Mouse (Mus musculus): Measurements from ENCODE around the gene Arid1b.

Arid1b gene

DNA sequence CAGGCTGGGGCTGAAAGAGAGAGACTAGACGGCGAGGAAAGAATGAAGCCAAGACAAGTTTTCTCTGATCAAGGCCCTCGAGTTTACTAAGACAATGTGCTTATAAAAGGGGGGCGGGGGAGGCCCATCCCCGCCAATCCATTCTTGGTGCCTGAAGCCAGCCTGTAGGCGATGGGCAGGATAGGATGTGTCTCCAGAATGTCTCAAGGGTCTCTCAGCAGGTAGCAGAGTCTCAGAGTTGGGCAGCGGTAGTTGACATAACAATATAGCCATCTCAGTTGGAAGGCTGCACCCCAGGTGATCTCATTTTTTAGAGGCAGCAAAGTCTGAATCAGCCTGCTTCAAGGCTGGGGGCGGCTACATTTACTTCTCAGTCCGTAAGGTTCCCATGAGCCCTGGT, 328.5 kb downstream of the Arid1b start:
- no peak for DNase-seq (ENCODE audit: low spot score)

DNA sequence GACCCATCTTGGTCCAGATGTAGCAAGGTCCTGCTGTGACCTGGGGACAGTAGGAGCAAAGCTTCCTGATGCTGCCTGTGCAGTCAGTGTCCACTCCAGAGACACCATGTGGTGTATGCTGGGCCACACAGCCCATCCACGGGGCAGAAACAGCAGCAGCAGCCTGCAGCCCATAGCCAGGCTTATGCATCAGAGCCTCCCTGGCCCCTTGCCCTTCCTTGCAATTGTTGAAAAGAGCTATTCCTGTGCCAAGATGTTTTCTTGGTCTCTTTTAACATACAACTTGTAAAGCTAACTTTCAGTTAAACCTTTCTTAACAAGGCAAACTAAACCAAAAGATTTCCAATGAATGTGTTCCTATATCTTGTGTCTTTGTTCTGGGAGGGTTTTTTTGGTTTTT, 329.6 kb downstream of the Arid1b start:
- DNase-seq (ENCODE audit: low spot score): no peak

DNA sequence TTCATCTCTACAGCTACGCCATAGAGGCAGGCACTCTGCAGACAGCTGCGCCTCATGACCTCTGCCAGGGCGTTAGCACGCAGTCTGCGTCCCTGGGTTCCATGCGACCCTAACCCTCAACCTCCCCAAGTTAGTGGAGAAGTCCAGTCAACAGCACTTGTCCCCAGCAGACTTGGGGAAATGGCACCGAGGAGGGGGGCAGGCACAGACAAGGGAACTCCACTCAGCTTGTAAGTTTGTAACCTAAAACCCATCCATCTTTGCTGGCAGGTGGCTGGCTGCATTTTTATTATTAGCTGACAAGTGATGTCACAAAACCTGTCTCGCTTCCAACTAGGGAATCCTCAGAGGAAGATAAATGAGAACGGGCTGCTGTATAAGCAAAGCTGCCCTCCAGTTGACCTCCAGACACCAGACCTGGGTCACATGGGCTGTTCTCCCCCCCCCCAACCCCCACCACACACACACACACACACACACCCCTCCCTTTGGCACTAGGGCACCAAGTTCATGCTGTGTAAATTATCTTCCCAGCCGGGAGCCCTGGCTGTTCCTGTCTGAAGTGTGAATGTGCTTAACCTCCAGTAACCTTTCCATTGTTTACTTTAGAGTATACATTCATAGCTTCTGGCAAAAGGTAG, 330.2 kb downstream of the Arid1b start:
- no peak for DNase-seq (ENCODE audit: low spot score)

DNA sequence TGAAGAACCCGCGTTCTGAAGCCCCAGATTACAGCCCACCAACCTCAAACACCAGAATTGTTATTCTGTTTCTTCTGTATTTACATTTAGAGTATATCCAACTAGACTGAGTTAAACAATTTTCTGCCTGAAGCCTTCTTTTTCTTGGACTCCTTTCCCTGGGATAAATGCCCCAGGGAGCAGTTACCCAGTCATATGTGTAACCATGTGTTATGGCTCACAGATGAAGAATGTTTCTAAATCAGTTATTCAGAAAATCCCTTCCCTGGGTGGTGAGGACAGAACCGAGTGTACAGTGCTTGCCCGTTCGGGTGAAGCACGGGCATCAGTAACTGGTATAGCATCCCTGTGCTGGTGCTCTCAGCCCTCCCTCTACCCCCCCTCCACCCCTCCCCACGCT, 332.6 kb downstream of the Arid1b start:
- DNase-seq (ENCODE audit: low spot score): no peak

DNA sequence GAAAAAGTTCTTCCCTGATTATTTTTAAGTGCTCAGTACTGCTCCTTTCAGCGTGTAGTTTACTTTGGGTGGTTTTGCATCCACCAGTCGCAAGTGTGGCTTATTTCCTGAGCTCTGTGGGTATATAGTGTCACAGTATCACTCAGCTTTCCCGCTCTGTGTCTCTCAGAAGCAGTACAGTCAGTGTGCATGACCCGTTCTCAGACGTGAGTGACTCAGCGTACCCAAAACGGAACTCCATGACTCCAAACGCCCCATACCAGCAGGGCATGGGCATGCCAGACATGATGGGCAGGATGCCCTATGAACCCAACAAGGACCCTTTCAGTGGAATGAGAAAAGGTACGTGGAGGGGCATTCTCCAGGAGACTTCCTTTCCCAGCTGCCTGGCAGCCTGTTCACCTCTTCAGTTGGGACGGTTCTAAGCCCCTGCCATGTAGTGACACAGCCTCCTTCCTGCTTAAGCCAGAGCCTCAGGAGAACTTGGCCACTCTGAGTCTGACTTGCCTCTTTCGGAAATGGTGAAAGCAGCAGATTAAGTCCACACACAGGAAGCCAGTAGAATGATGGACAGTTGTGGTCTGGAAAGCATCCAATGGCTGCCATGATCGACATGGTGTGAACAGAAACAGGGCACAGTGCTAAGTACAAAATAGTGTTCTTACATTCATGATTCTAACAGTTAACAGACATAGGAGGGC, 333.5 kb downstream of the Arid1b start:
- DNase-seq (ENCODE audit: low spot score): no peak

DNA sequence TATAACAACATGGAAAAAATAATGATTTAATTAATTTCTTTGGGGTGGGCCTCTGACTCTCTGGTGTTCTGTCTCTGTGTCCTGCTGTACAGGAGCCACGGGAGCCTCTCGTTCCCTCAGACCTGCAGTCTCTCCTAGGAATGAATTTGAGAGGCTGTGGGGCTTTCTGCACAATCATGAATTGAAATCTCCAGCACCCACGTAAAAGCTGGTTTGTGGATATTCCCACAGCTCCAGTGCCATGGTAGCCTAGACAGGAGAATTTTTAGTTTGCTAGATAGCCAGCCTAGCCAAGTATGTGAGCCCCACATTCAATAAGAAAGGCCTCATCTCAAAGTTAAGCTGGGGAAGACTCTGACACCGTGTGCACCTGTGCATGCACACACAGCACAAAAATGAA, 335.3 kb downstream of the Arid1b start:
- DNase-seq (ENCODE audit: low spot score): no peak

DNA sequence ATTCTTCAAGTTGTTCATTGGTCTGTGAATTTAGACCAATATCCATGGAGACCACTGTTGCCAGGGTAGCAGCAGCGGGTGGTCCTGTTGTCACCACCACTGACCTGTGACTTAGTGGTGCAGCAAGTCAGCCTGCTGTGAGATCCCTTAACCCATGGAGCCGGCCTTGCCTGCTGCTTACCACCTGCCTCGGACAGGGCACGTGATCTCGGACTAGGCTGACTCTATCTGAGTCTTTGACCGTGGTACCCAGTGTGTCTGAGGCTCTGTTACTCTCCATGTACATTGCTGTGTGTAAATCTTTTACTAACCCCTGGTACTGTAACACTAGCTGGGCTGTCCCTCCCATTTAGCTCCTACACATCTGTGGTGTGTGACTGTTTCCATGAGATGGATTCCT, 335.9 kb downstream of the Arid1b start:
- no peak for DNase-seq (ENCODE audit: low spot score)

DNA sequence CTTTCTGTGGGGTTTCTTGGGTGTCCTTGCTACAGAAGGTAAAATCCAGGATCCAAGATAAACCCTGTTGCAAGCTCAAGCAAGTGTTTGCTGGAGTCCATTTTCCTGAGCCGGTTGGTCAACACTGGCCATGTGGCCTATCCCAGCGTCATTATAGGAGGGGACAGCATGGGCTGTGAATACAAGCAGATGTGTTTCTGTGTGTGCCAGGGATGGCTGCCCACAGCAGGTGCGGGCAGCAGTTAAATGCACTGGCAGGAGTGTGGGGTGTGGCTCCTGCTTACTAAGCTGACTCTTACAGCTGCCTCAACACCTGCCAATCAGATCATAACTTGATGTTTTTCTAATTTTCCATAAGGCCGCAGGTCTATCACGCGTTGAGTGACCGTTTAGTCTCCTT, 336.5 kb downstream of the Arid1b start:
- no peak for DNase-seq (ENCODE audit: low spot score)

DNA sequence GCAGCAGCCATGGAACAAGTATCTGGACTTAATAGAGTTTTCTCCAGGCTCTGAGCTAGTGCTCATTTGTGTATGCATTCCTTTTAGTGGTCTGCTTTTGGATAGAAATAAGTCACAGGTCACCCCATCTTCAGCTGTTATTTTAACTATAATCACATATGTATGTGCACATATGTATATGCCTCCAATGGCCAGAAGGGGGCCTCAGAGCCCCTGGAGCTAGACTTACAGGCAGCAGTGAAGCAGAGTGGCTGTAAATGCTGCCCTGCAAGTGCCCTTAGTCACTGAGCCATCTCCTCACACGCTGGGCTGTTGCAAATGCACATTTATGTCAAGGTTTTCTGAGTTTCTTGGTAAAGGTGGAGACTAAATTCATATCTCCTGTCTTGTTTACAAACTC, 337.3 kb downstream of the Arid1b start:
- no peak for DNase-seq (ENCODE audit: low spot score)

DNA sequence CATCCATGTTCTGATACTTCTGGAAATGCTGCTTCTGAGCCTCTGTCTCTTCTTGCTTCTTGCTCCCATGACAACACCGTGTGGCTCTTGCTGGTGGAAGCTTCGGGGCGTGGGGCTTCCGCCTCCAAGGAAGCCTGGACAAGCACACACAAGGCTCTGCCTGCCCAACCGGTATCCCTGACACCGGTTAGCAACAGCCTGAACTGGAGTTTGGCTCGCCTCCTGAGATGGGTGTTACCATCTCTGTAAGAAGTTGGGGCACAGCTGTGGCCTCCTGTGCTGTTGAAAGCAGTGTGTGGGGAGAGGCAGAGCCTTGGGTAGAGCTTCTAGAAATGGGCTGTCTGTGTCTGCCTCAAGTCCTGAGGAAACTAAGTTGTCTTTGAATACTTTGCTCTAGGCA, 340.4 kb downstream of the Arid1b start:
- no peak for DNase-seq (ENCODE audit: low spot score)

DNA sequence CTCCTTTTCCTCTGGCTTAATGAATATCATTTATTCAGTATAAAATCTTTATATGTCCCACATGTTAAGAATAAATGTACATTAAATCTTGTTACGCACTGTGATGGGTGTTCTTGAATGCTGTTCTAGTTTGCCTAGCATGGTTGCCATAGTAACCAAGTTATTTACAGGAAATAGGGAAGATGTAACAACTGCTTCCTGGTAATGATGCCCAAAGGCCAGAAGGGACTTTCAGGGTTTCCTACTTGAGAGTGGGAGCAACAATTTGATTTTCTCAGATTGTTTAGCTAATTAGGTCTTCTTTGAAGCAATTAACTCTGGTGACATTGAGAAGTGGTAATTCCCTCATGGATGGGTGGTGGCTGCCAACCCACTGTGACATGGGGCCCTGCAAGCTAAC, 350.3 kb downstream of the Arid1b start:
- DNase-seq (ENCODE audit: low spot score): no peak

DNA sequence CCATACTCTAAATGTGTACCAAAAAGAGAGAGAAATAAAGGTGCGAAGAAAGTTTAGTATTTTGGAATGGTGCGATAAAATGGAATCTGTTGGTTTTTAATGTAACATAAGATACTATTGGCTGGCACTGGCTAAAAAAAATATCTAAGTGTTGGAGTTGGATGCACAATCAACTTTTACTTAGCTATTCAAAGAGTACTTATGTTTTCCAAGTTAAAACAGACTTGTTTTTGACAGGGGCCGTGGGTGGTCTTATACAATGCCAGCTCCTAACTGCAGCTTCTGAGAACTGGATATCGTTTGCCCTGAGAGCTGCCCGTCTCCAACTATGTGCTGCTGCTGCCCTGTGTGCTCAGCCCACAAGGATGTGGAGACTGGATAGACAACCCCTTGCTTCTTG, 351.7 kb downstream of the Arid1b start:
- no peak for DNase-seq (ENCODE audit: low spot score)

DNA sequence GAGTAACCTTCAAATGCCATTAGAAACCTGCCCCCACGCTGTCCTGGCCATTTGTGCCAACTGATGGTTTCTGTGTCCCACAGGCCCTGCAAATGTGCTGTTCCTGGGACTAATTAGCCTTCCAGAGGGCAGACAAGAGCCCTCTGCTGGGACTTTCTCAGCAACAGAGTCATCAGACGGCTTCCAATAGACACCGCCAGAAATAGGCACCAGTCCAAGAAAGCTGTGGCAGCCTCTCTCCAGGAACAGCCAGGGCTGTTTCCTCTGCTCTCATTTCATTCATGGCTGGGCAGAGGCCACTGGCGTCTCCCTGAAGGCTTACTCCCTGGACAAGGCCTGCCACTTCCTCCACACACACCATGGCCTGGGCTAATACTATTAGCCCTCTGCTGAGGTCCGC, 358.8 kb downstream of the Arid1b start:
- peak; percentile 54 for DNase-seq (ENCODE audit: low spot score)

DNA sequence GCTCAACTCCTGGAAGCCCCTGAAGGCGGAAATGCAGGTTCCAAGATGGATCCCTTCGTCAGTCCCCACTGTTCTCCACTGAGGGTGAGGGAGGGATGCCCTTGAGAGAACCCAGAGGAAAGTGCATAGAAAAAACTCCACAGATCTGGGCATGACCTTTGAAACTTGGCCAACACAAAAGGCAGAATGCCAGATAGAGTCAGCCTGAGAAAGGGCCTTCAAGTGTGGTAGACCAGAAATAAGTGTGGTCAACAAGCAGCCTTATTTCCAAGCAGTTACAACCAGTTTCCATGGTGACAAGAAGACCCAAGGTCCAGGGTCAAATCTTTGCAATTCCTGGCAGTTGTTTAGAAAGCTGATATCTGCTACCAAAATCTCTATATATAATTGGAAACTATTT, 366.6 kb downstream of the Arid1b start:
- DNase-seq (ENCODE audit: low spot score): no peak

DNA sequence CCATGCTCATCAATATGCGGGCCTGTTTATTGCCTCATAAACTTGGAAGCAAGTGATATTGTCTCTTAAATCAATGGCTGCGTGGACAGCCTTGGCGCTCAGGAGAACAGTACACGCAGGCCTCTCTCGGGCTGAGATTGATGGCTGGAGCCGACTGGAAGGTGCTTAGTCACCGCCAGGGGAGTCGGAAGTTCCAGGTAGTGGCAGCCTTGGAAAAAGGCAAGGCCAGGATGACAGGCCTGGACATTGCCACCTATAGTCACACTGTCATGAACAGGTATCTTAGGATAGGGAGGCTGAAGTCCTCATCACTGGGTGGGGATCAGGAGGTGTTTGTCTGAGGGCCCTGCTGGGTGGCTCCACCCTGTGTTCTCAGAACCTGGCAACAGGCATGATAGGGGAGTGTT, 371.9 kb downstream of the Arid1b start:
- no peak for DNase-seq (ENCODE audit: low spot score)

DNA sequence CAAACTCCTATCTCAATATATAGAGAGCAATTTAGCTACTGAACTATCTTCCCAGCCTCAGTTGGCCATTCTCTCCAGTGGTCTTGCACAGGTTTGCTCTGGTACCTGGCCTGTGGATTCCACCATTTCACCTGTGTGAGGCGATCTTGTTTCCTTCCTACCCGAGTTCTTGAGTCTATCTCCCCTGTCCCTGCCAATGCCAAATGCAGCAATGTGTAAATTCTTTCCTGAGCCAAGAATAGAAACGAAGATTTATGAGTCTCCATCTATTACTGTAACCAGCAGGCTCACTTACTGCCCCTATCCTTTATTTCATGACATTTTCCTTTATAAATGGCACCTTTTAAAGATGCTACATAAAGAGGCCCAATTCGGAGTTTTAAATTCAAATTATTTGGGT, 376.9 kb downstream of the Arid1b start:
- DNase-seq (ENCODE audit: low spot score): no peak

DNA sequence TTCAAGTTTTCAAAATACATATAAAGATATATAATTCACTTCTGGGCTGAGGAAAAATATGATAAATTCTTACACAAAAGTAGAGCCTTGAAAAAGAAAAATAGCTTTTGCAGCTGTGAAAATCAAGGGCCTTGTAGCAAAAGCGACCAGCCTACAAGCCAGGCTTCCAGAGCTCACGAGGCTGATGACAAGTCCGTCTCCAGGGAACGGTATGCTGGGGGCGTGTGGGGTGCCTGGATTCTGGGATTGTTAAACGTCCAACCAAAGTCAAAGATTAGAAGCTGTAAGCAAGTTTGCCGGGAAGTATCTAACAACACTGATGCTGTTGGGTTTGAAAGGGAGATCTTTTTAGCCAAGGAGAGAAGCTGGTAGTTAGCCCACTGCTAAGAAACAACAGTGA, 377.4 kb downstream of the Arid1b start:
- no peak for DNase-seq (ENCODE audit: low spot score)

DNA sequence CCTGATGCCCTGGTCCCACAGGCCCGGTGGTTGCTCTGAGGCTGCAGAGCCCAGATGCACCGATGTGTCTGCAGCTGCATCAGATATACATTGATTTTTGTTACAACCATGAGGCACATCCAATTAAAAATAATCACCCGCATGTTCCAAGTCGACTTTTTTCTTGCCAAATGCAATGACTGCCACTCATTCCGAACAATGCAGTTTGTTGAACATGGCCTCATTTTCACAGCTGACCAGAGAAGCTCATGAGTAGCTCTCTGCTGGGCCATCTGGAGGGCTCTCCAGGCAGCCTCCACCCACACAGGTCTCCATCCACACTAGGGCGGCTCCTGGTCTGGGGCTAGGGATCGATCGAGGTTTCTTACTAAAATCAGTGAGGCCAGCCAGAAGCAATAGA, 378.8 kb downstream of the Arid1b start:
- DNase-seq (ENCODE audit: low spot score): no peak

DNA sequence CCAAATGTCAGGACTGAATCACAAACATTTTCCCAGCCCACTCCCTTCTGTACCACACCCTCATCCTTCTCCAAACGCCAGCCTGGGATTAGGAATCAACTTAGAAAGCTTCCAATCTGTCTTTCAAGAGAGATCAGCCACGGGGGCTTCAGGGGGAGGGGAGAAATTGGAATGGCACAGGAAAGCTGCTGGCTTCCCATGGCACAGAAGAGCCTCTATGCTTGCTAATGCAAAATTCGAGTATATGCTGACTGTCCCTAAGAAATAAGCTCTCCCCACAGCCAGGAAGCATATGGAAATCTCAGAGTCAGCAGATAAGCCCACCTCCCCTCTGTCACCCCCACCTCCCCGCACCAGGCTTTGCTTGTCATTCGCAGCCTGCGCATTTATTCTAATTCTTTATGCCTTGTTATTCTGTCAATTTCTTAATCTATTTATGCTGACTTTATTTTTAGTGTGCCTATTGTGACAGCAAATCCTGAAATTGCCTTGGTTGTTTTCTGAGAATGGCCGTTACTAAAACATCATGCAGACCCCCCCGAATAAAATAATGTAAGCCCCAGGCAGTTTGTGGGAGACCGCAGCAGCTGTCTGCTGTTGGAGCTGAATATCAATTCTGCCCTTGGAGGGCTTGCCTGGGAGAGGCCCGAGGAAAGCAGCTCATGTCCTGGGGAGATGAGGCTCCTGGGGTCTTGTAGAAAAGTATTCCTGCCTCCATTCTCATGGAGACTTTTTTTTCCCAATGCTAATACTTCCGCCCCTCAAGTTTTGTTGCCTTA, 383.2 kb downstream of the Arid1b start:
- DNase-seq (ENCODE audit: low spot score): peak; percentile 46

DNA sequence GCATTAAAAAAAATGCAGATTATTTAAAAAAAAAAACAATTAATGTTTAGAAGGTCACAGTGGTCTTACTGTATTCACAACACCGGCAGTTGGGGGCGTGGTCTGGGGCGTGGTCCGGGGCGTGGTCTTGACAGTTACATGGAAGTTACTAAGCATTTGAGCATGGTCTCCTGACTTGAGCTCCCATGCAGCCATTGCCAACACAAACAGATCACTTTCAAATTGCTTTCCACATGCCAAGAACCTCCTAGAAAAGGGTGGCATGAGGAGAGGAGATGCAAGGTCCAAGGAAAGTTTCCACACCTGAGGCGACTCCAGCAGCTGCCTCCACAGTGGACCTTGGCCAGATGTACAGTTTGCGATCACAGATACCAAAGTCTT, 383.8 kb downstream of the Arid1b start:
- DNase-seq (ENCODE audit: low spot score): no peak

DNA sequence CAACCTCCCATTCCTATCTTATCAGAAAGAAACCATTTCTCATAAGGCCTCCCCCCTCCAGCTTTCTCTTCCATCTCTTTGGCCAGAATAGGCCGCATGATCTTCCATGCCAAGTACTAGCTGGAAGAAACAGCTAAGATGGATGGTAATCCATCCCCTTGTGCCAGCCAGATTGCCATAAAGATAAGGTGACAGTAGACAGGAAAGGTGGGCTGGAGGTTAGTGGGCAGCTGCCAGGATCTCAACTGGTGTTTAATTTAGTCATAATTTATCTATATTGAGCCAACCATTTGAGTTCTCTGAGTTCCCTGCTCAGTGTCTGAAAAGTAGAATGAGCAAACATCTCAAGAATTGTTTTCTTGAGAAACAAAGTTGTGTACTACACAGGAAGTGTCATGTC, 391.6 kb downstream of the Arid1b start:
- DNase-seq (ENCODE audit: low spot score): no peak

DNA sequence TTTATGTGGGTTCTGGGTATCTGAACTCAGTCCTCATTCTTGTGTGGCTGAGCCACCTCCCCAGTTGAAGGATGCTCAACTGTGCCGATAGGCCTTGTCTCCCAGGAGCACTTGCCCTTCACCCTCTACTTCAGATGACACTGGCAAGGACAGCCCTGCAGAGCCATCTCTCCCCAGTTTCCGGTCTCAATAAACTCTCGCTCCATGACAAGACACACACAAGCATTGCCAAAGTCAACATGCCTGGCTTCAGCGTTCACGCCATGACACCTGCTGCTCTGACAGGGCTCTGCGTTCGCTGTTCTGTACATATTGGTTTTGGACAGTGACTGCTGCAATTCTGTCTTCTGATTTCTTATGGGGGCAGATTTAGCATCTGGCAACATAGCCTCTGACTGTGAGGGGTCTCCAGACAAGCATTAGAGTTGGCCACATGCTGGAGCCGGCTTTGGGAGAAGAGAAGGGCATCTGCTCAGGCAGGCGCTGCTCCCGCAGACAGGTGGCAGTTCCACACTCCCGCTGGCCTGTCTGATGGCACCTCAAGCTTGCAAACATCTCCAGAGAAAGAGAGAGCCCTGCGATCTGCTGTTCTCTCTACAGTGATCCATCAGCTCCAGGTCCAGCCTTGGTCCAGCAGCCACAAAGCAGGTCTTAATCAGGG, 392.9 kb downstream of the Arid1b start:
- no peak for DNase-seq (ENCODE audit: low spot score)

DNA sequence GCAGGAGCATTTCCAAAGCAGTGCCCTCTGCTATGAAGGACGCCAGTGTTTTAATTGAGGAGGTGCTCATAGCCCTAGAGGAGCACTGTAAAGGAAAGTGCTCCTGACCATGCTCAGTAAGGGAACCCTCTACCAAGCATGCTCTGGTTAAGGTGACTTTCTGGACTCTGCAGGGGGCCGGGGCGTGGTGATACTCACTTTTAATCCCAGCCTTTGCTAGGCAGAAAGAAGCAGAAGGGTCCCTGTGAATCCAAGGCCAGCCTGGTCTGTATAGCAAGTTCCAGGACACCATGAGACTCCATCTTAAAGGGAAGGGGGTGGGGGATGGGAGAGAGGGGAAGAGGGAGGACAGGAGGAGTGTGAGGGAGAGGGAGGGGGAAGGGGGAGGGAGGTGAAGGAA, 394.2 kb downstream of the Arid1b start:
- no peak for DNase-seq (ENCODE audit: low spot score)

Data from layer of hippocampus, adult 11-12 months (tissue).